14 mouse cellular contexts compared by ENCODE assay signal in the genomic region with DNA sequence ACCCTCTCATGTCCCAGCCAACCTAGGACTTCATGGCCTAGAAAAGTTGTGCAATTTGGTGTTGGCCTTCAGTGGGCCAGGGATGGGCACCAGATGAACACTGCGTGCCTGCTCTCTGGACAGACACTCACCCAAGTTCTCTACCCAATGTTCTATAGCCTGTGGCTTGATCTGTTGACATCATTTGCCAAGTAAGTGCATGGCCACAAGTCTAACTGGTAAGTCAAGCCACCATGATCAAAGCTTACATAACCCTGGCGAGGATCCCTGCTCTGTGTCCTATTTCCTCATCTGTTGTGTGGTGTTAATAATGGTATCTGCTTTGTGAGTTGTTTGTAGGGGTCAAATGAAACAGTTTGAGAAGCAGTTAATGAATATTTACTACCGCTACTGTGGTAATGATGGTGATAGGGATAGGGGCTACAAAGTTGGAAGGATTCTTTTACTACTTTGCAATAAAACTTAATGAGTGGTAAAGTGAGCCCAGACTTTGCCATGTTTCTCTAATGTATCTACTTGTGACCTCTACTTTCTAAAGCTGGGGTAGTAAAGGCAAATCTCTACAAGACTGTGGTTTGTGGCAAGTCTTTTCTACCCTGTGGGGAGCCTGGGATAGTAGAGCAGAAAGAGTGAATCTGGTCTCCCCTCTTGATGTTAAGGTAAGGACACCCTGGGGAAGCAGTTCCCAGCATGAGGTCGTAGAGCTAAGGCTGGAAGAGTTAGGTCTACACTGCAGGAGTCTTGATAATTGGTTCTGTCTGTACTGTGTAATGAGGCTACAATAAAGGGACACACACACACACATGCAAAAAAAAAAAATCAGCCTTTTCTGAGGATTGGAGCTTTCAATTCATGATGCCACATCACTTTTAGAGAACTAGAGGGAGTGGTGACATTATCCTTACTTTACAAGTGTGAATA.
DNase-seq lines count a peak whose midpoint lies in the region; ATAC-seq lines count a peak whose summit lies in the region.
"Had no signal": no experiment of that assay in that cellular context is flagged by ENCODE, and none has a peak within 500 bp of the region (broad histone marks: within the 10 kb centered on the region; RNA-seq: fewer than 3 reads in every experiment).

No protein-coding gene starts in this region.

- ATAC-seq in forebrain, embryonic 13.5 days = peak; percentile 27; the same call in 1 of the 2 replicates
- ATAC-seq in kidney, embryonic 14.5 days (ENCODE audit: low FRiP score, low TSS enrichment) = peak; percentile 32; the same call in 1 of the 2 replicates
- ATAC-seq in neural tube, embryonic 13.5 days (ENCODE audit: low read depth) = peak; percentile 32; the same call in 1 of the 2 replicates
- ATAC-seq: forebrain, embryonic 15.5 days; inflammation-experienced regulatory T-cells, adult 6 months had no signal

- no peak overlapping the region for H3K9ac ChIP-seq in forebrain, embryonic 13.5 days
- H3K9ac ChIP-seq in kidney, embryonic 14.5 days (ENCODE audit: low read depth, low read length) = no peak overlapping the region
- no peak overlapping the region for H3K9ac ChIP-seq in neural tube, embryonic 13.5 days
- H3K9ac ChIP-seq: embryonic facial prominence, embryonic 13.5 days; forebrain, embryonic 15.5 days; liver, embryonic 14.5 days had no signal

- H3K9me3 ChIP-seq in forebrain, embryonic 13.5 days (replicated peaks) = no peaks in the 10 kb centered on the region
- no peaks in the 10 kb centered on the region for H3K9me3 ChIP-seq in forebrain, embryonic 10.5 days
- no peaks in the 10 kb centered on the region for H3K9me3 ChIP-seq in kidney, embryonic 14.5 days (ENCODE audit: control insufficient read depth, low read length)
- no peaks in the 10 kb centered on the region for H3K9me3 ChIP-seq in neural tube, embryonic 13.5 days
- H3K9me3 ChIP-seq: embryonic facial prominence, embryonic 13.5 days; forebrain, embryonic 15.5 days had no signal

- WGBS in forebrain, embryonic 13.5 days = 80% methylated on average over 4 of the region's 4 CpGs
- WGBS in forebrain, embryonic 10.5 days = 85% methylated on average over 4 of the region's 4 CpGs
- 44% methylated on average over 4 of the region's 4 CpGs for WGBS in kidney, embryonic 14.5 days
- 45% methylated on average over 4 of the region's 4 CpGs for WGBS in neural tube, embryonic 13.5 days

- DNase-seq in forebrain, embryonic 10.5 days (ENCODE audit: extremely low spot score, low spot score) = no peak
- no peak for DNase-seq in kidney, adult 18-20 months
- DNase-seq in neural tube, embryonic 10.5 days (ENCODE audit: extremely low spot score, low spot score) = no peak
- DNase-seq in frontal cortex, postnatal 36 days (ENCODE audit: low spot score in 2 of 2) = no peak
- DNase-seq: kidney, postnatal 14 days; lung, postnatal 14 days had no signal

- no peaks in the 10 kb centered on the region for H3K27me3 ChIP-seq in forebrain, embryonic 13.5 days
- no peaks in the 10 kb centered on the region for H3K27me3 ChIP-seq in forebrain, embryonic 10.5 days (ENCODE audit: poor library complexity, severe bottlenecking)
- no peaks in the 10 kb centered on the region for H3K27me3 ChIP-seq in kidney, embryonic 14.5 days (ENCODE audit: control insufficient read depth, insufficient read depth, low read length)
- no peaks in the 10 kb centered on the region for H3K27me3 ChIP-seq in neural tube, embryonic 13.5 days
- H3K27me3 ChIP-seq: embryonic facial prominence, embryonic 13.5 days; forebrain, embryonic 15.5 days had no signal

- H3K27ac ChIP-seq in forebrain, embryonic 13.5 days = no peak overlapping the region
- no peak overlapping the region for H3K27ac ChIP-seq in forebrain, embryonic 10.5 days
- H3K27ac ChIP-seq in kidney, embryonic 14.5 days (ENCODE audit: low read depth, low read length) = no peak overlapping the region
- H3K27ac ChIP-seq in neural tube, embryonic 13.5 days (replicated peaks) = no peak overlapping the region
- H3K27ac ChIP-seq: embryonic facial prominence, embryonic 13.5 days; forebrain, embryonic 15.5 days; liver, embryonic 14.5 days had no signal

- H3K4me2 ChIP-seq in forebrain, embryonic 13.5 days = no peak overlapping the region
- no peak overlapping the region for H3K4me2 ChIP-seq in kidney, embryonic 14.5 days (replicated peaks; ENCODE audit: low read depth, low read length)
- no peak overlapping the region for H3K4me2 ChIP-seq in neural tube, embryonic 13.5 days
- H3K4me2 ChIP-seq: embryonic facial prominence, embryonic 13.5 days; forebrain, embryonic 15.5 days; heart, embryonic 11.5 days had no signal

- H3K36me3 ChIP-seq in forebrain, embryonic 13.5 days (ENCODE audit: poor library complexity, severe bottlenecking) = no peaks in the 10 kb centered on the region
- no peaks in the 10 kb centered on the region for H3K36me3 ChIP-seq in forebrain, embryonic 10.5 days (replicated peaks)
- no peaks in the 10 kb centered on the region for H3K36me3 ChIP-seq in kidney, embryonic 14.5 days (ENCODE audit: control insufficient read depth, insufficient read depth, low read length)
- no peaks in the 10 kb centered on the region for H3K36me3 ChIP-seq in neural tube, embryonic 13.5 days
- H3K36me3 ChIP-seq: embryonic facial prominence, embryonic 13.5 days; forebrain, embryonic 15.5 days had no signal

- no peaks in the 10 kb centered on the region for H3K4me1 ChIP-seq in forebrain, embryonic 13.5 days
- H3K4me1 ChIP-seq in forebrain, embryonic 10.5 days = no peaks in the 10 kb centered on the region
- no peaks in the 10 kb centered on the region for H3K4me1 ChIP-seq in kidney, embryonic 14.5 days (ENCODE audit: control insufficient read depth, insufficient read depth, low read length)
- no peaks in the 10 kb centered on the region for H3K4me1 ChIP-seq in neural tube, embryonic 13.5 days (replicated peaks)
- H3K4me1 ChIP-seq: embryonic facial prominence, embryonic 13.5 days; forebrain, embryonic 15.5 days had no signal

- no peak overlapping the region for H3K4me3 ChIP-seq in forebrain, embryonic 13.5 days
- no peak overlapping the region for H3K4me3 ChIP-seq in forebrain, embryonic 10.5 days
- no peak overlapping the region for H3K4me3 ChIP-seq in kidney, embryonic 14.5 days (ENCODE audit: low read length)
- H3K4me3 ChIP-seq in neural tube, embryonic 13.5 days = no peak overlapping the region
- H3K4me3 ChIP-seq: embryonic facial prominence, embryonic 13.5 days; forebrain, embryonic 15.5 days had no signal
